ENCODE assay signal across 8 mouse cellular contexts in the genomic region with DNA sequence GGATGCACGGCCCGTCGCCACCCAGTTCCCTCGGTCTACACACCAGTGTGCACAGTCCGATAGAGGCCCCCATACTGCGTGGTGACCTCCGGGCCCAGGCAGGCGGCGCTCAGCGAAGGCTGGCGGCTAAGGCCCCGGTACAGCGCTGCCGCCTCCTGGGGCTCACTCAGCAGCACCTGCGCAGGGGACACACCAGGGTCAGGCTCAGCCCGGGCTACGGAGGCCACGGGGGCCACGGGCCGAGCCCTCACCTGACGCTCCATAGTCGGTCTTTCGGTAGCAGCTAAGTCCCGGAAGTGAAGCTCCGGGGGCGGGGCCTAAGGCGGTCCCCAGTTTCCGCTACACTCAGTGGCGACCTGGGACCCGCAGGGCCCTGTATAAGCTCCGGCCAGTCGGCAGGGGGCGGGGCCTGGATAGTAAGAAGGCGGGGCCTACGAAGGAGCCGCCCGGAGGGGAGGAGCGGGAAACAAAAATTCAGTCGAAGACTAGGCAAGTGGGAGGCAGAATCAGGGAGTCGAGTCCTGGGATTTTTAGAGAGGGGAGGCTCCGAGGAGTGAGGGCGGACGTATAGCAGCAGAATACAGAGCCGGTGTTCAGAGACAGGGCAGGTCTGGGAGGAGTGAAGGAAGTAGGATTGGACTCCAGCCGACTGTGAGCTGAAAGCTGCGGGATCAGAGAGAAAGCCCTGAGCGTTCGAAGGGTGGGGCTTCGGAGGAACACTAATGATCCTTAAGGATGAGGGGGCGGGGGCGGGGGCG. TPM values are rescaled to one million over a fixed set of nuclear protein-coding genes. Genes with fewer than 3 reads are reported as not detected.
DNase-seq lines count a peak whose midpoint lies in the region; ATAC-seq and TF ChIP-seq lines count a peak whose summit lies in the region.

A gene (minus strand): TSS at position 423 of the 758 bp plus-strand sequence.

- peak within 1 kb of the TSS; percentile 42 for H3K9ac ChIP-seq in embryonic facial prominence, embryonic 15.5 days
- H3K9ac ChIP-seq in limb, embryonic 14.5 days (ENCODE audit: low read depth, low read length, severe bottlenecking) = peak within 1 kb of the TSS; percentile 62
- peak within 1 kb of the TSS; percentile 68 for H3K9ac ChIP-seq in midbrain, postnatal 0 days (replicated peaks; ENCODE audit: low read length, poor library complexity, severe bottlenecking)

- peak within 1 kb of the TSS; percentile 93 for H3K4me2 ChIP-seq in embryonic facial prominence, embryonic 15.5 days (replicated peaks)
- H3K4me2 ChIP-seq in limb, embryonic 14.5 days (replicated peaks; ENCODE audit: low read depth, low read length, severe bottlenecking) = peak within 1 kb of the TSS; percentile 69
- peak within 1 kb of the TSS; percentile 86 for H3K4me2 ChIP-seq in midbrain, postnatal 0 days (ENCODE audit: low read depth, low read length, poor library complexity, severe bottlenecking)

- H3K36me3 ChIP-seq in embryonic facial prominence, embryonic 15.5 days = peaks cover 34% of the 10 kb centered on the region
- H3K36me3 ChIP-seq in limb, embryonic 14.5 days (ENCODE audit: control insufficient read depth, insufficient read depth, low read length) = peaks cover 32% of the 10 kb centered on the region
- peaks cover 53% of the 10 kb centered on the region for H3K36me3 ChIP-seq in midbrain, postnatal 0 days (ENCODE audit: insufficient read depth, low read length)

- peak; percentile 92 for ATAC-seq in embryonic facial prominence, embryonic 15.5 days (ENCODE audit: insufficient number of reproducible peaks, low FRiP score, low TSS enrichment, low read depth)
- peak; percentile 92 for ATAC-seq in limb, embryonic 14.5 days (ENCODE audit: low FRiP score, low read depth)
- peak; percentile 83 for ATAC-seq in midbrain, postnatal 0 days (ENCODE audit: low FRiP score)

- H3K4me3 ChIP-seq in bone marrow, adult 2 months (replicated peaks; ENCODE audit: control insufficient read depth, low read depth, low read length) = peak within 1 kb of the TSS; percentile 97
- H3K4me3 ChIP-seq in embryonic facial prominence, embryonic 15.5 days (replicated peaks) = peak within 1 kb of the TSS; percentile 60
- H3K4me3 ChIP-seq in limb, embryonic 14.5 days (replicated peaks; ENCODE audit: low read length) = peak within 1 kb of the TSS; percentile 56
- H3K4me3 ChIP-seq in midbrain, postnatal 0 days (ENCODE audit: low read depth, low read length) = peak within 1 kb of the TSS; percentile 43

- no peaks in the 10 kb centered on the region; the same call in 1 of the 2 replicates for H3K4me1 ChIP-seq in bone marrow, adult 2 months (ENCODE audit: control insufficient read depth, insufficient read depth, low read length)
- H3K4me1 ChIP-seq in embryonic facial prominence, embryonic 15.5 days = peaks cover 22% of the 10 kb centered on the region
- 0 out of 2 replicates have a peak, but pooled peaks cover 9% of the 10 kb centered on the region for H3K4me1 ChIP-seq in limb, embryonic 14.5 days (ENCODE audit: control insufficient read depth, insufficient read depth, low read length)
- H3K4me1 ChIP-seq in midbrain, postnatal 0 days (ENCODE audit: insufficient read depth, low read length) = no peaks in the 10 kb centered on the region; the same call in 1 of the 2 replicates

- H3K27ac ChIP-seq in bone marrow, adult 2 months (ENCODE audit: control insufficient read depth, insufficient read depth, low read depth, low read length, poor library complexity) = peak within 1 kb of the TSS; percentile 88
- peak within 1 kb of the TSS; percentile 68 for H3K27ac ChIP-seq in embryonic facial prominence, embryonic 15.5 days (replicated peaks)
- H3K27ac ChIP-seq in limb, embryonic 14.5 days (replicated peaks; ENCODE audit: low read depth, low read length) = peak within 1 kb of the TSS; percentile 63; the same call in 1 of the 2 replicates
- H3K27ac ChIP-seq in midbrain, postnatal 0 days (ENCODE audit: low read depth, low read length) = peak within 1 kb of the TSS; percentile 53

- TF ChIP-seq CTCF in bone marrow, adult 2 months (IDR thresholded peaks at IDR 0.05; ENCODE audit: control insufficient read depth, insufficient read depth, low read length) = no peak
- TF ChIP-seq CTCF in midbrain, postnatal 0 days (IDR thresholded peaks at IDR 0.05) = peak; percentile 19; the same call in 1 of the 2 replicates

- no peaks in the 10 kb centered on the region for H3K9me3 ChIP-seq in embryonic facial prominence, embryonic 15.5 days (replicated peaks)
- no peaks in the 10 kb centered on the region for H3K9me3 ChIP-seq in limb, embryonic 14.5 days (ENCODE audit: control insufficient read depth, low read length)
- H3K9me3 ChIP-seq in midbrain, postnatal 0 days (ENCODE audit: low read length) = no peaks in the 10 kb centered on the region

- peak; percentile 68 for TF ChIP-seq POLR2A in bone marrow, adult 2 months (IDR thresholded peaks at IDR 0.05; ENCODE audit: borderline replicate concordance, control insufficient read depth, low read depth, low read length)
- 0 out of 2 replicates have a peak, but pooled peaks have one; percentile 12 for TF ChIP-seq POLR2A in limb, embryonic 14.5 days (IDR thresholded peaks at IDR 0.05; ENCODE audit: borderline replicate concordance, extremely low read depth, insufficient read depth, insufficient read length)

- under 1% methylated on average over 52 of the region's 52 CpGs for WGBS in bone marrow, adult 2 months
- under 1% methylated on average over 52 of the region's 52 CpGs for WGBS in embryonic facial prominence, embryonic 15.5 days
- under 1% methylated on average over 52 of the region's 52 CpGs for WGBS in limb, embryonic 14.5 days
- under 1% methylated on average over 51 of the region's 52 CpGs for WGBS in midbrain, postnatal 0 days

- peak; percentile 97 for DNase-seq in 416B (ENCODE audit: low read depth)
- DNase-seq in heart, adult 8-10 months (ENCODE audit: low spot score) = peak; percentile 94
- peak; percentile 98 for DNase-seq in kidney, adult 9 months
- DNase-seq in limb, embryonic 14.5 days (ENCODE audit: low spot score) = peak; percentile 92
- DNase-seq in midbrain, postnatal 0 days (ENCODE audit: low spot score) = peak; percentile 94
- peak; percentile 98 to 99 for DNase-seq in spleen, postnatal 14 days (ENCODE audit: low spot score in 2 of 2)

- H3K27me3 ChIP-seq in embryonic facial prominence, embryonic 15.5 days = no peaks in the 10 kb centered on the region
- no peaks in the 10 kb centered on the region for H3K27me3 ChIP-seq in limb, embryonic 14.5 days (ENCODE audit: control insufficient read depth, insufficient read depth, low read length)
- H3K27me3 ChIP-seq in midbrain, postnatal 0 days (ENCODE audit: insufficient read depth, low read length) = no peaks in the 10 kb centered on the region

RNA-seq across cellular contexts. Expression of the gene that starts here (rescaled TPM):
- polyA plus RNA-seq in bone marrow, adult 2 months (2011; ENCODE audit: insufficient read depth, insufficient read length, low replicate concordance, missing spikeins) = 159 and 206 TPM in 2 replicates
- 48.3 and 51.2 TPM in 2 replicates for polyA plus RNA-seq in embryonic facial prominence, embryonic 15.5 days (2015; fragmentation: Nextera tagmentation; extraction: Ambion mirVana)
- 10 to 100 TPM; 38.5 to 49.0 (median 44.9) TPM for total RNA-seq in heart, adult 8-10 months (2022)
- polyA plus RNA-seq in limb, embryonic 14.5 days (2012; rRNA removed) = 55.6 and 64.6 TPM in 2 replicates
- polyA plus RNA-seq in limb, embryonic 14.5 days (2014; fragmentation: Nextera tagmentation; extraction: Ambion mirVana) = 38.6 and 41.3 TPM in 2 replicates
- total RNA-seq in midbrain, postnatal 0 days (2014; rRNA removed) = 32.3 and 45.1 TPM in 2 replicates
- 38.3 and 42.7 TPM in 2 replicates for polyA plus RNA-seq in midbrain, postnatal 0 days (2015; fragmentation: Nextera tagmentation; extraction: Ambion mirVana)

Comparison
In these comparisons a context has a peak if more than half of its experiments do, and no peak if none do; other contexts are left out.
1. Peak in every context shown above with its lines: DNase-seq, ATAC-seq, H3K4me3 ChIP-seq and H3K27ac ChIP-seq.
2. H3K4me3 ChIP-seq: peak in every context shown above with its lines; median percentile 97 in bone marrow, adult 2 months; 60 in embryonic facial prominence, embryonic 15.5 days; 56 in limb, embryonic 14.5 days; 43 in midbrain, postnatal 0 days.